Mouse (Mus musculus) kidney, adult 18-20 months (tissue): ENCODE results near the gene Tigd4.
A peak's percentile ranks its signal among the peaks of the same experiment; 100 is the strongest.

Experiments
- DNase-seq: peaks from one replicate; pipeline ENCODE4 v3.0.0; 2021

Gene Tigd4

DNA sequence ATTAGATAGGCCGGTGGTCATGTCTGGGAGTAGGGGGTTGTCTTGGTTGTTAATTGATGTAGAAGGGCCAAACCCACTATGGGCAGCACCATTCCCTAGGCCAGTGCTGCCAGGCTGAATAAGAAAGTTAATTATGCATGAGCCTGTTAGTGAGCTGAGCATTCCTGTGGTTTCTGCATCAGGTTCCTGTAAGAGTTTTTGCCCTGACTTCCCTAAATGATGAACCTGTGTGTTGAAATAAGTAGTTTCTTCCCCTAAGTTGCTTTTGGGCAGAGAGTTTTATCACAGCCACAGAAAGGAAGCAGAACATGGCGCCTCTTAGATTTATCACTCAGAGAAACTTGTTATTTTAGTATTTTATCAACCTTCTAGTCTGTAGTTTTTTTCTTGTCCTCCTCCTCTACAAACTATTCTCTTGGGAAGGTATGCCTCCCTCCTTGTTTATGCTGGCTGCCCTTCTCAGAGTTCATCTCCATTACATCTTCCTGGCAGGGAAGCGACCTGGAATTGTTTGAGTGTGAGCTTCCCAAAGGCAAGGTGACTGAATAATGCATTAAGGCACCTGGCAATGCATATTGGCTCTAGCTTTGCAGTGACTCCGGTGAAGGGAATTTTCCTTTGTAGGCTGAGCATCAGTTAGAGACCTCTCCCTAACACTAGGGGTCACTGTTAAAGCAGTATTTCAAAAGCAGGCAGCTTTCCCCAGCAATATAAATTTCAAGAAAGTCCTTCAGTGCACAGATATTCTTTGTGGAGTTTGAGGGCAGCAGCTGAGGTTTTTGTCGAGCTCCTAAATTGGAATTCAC lies 21.9 kb downstream of the Tigd4 start:
- DNase-seq, result peak; percentile 26

DNA sequence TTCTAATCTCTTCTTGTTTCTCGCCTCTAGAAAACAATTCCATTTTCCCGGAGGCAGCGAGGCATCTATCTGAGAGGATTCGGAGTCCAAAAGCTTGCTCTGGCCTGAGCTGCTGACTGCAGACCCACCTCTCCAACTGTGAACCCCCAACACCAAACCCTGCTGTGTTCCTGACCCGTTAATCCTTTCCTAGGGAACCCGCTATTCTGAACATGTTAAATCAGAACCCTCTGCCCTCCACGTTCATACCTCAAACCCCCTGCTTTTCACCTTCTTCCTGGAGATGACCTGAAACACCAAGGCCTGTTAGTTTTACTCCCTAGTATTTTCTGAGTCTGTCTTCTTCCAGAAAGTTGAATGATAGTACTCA lies 22.5 kb downstream of the Tigd4 start:
- no peak for DNase-seq

DNA sequence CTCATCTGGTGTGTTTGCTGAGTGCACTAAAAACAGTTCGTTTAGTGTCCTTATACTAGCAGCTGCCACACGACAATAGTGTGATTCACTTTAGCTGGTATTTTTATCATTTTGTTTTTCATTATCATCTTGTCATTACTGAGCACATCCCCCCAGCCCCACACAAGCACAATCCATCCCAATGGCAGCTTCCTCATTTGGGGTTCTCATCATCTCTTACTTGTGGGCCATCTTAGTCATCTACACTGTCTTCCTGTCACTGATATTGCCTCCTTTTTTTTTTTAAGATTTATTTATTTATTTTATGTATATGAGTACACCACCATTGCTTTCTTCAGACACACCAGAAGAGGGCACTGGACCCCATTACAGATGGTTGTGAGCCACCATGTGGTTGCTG lies 25.3 kb downstream of the Tigd4 start:
- DNase-seq, result no peak

- no peak for DNase-seq
Measured at GRCm38 (mm10) chr3:84619056-84619455, 25.7 kb downstream of the Tigd4 start.

DNA sequence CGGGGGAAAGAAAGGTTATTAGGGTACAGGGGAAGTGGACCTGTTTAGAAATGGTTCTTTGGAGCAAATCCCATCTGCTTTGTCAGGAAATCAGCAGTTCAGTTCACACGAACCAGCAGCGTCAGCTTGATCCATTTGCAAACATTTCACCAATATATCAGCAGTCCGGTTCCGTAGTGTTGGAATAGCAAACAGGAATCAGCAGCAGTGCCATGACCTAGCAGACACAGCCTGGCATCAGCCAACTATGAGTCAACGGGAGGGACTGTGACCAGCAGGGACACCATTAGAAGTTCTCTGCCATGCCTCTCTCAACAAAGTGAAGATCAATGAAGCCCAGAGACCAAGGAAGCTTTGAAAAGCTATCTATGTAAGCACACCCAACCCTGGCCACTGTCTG lies 26.4 kb downstream of the Tigd4 start:
- DNase-seq, result no peak

- DNase-seq, result no peak
Measured at GRCm38 (mm10) chr3:84622026-84622425, 28.7 kb downstream of the Tigd4 start.

- no peak for DNase-seq
Measured at GRCm38 (mm10) chr3:84631586-84631985, 38.2 kb downstream of the Tigd4 start.

- DNase-seq, result no peak
Measured at GRCm38 (mm10) chr3:84637095-84637494, 43.7 kb downstream of the Tigd4 start.

DNA sequence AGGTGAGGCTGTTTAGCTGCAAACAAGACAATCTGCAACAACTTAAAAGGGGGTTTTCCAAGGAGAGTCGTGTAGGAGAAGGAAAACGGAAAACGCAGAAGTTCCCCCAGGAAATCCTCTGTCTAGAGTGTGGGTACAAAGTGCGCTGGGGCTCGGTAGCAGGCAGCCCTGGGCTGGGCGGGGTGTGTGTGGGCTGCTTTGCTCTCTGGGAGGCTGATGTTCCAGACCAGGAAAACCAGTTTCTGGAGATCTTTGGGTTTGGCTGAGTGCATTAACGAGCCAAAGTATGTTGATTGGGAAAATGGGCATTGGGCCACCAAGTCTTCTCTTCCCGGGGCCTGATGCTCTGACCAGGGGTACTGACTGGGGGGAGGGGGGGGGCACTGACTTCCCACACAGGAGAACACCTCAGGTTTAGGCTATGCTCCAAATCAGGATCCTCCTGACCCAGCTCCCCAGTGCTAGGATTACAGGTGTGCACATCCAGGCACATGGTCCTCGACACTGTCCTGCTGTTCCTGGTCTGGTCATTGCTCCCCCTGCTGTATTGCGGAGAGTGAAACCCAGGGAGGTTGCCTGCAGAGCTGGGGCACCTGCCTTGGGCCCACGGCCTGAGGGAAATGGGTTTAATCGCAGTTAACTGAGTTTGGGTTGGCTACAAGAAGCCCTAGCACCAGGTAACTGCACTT lies 44.7 kb downstream of the Tigd4 start:
- DNase-seq, result no peak

GRCm38 (mm10) chr3:84638858-84639257 lies 45.5 kb downstream of the Tigd4 start:
- no peak for DNase-seq

DNA sequence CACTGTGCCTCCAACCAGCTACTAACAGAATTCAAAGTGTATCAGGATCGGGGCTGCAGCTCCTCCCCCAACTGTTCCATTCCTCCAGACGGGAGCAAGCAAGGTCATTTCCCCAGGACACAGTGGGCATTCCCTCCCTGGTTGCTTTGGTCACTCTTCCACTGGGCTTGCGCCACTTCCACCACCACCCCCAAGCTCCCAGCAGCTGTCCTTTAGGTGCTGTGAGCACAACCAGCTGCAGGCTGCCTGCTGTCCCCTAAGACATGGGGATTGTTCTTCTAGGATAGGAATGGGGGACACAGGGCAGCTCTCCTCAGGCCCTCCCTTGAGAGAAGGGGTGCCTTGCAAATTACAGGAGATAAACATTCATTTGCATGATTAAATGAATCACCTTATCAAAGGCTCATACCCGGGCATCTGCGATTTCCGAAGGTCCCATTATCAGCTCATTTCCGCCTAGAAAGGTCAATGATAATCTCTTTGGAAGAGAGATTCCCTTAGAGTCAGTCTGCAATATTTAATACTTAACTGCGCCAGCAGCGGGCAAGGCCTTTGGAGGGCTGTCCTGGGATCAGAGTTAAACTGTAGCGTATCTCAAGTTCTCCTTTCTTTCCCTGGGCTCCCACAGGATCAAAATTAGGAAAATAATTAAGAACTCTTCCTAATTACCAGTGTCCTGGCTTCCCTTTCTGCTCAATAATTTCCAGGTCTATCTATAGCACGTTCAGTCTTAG lies 46.6 kb downstream of the Tigd4 start:
- peak; percentile 22 for DNase-seq

GRCm38 (mm10) chr3:84640536-84640935 lies 47.2 kb downstream of the Tigd4 start:
- DNase-seq, result no peak

DNA sequence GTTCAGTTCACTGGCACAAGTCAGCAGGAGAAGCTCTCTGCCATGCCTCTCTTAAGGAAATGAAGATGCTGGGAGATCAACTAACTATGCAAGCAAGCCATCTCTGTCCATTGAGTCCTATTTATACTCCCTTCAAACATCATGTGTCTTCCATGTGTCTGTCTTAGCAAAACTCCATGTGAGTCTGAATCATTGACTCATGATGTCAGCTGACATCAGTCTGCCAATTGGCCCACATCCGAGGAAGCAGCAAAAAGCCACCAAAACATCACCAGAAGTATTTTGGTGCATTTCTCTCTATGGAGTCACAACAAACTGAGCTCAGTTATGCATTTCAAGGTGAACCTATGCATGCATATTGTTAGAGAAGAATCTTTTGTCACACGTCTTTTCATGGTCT lies 48.0 kb downstream of the Tigd4 start:
- no peak for DNase-seq

DNA sequence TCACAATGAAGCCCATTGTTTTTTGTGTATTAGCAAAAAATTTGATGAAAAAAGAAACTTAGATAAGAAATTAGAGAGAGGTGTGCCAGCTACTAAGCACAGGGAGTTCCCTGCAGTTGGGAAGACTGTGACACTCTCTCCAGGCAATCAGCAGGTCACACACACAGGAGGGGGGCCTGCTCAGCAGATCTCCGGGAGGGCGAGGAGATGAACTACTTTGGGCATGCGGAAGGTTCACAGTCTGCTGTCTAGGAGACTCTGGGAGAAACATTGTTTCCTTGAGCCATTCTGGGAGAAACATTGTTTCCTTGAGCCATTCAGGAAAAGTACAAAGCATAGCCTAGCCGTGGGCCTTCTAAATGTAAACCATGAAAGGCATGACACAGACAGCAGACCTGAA lies 49.6 kb downstream of the Tigd4 start:
- DNase-seq, result no peak

DNA sequence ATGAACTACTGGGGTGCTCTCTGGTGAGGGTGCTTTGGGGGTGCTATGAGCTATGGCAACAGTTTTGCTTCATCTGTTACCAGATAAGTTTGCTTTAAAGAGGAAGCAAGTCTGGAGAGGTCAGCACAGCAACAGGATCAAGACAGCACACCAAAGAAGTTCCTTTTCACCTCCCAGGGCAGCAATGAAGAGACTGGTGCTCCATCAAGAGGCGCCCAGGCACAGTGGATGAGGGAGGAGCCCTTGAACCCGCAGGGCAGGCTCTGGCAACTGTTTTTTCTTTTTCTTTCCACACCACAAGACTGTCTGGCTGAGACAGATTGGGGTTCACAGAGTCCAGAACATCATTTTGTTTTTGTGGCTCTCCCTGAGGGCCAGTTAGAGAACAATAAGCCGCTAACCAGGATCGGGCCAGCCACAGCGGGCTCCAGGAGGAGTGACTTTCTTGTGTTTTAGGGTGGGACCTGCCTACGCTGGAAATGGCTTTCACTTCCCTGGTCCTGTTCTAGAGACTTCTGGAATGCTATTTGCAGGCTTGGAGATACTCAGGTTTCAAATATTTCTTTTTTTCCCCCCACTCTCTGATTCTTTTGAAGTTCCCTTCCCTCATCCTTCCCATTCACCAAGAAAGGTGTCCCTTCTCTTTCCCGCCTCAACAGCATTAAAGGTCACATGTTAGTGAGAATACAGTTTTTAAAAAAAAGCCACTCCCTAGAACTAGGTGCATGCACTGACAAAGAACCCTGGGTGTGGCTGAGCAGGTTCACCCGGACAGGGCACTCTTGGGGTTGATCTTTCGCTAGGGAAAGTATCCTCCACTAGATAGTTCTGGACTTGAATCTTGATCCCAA lies 52.0 kb downstream of the Tigd4 start:
- no peak for DNase-seq

GRCm38 (mm10) chr3:84646007-84646290 lies 52.6 kb downstream of the Tigd4 start:
- no peak for DNase-seq

DNA sequence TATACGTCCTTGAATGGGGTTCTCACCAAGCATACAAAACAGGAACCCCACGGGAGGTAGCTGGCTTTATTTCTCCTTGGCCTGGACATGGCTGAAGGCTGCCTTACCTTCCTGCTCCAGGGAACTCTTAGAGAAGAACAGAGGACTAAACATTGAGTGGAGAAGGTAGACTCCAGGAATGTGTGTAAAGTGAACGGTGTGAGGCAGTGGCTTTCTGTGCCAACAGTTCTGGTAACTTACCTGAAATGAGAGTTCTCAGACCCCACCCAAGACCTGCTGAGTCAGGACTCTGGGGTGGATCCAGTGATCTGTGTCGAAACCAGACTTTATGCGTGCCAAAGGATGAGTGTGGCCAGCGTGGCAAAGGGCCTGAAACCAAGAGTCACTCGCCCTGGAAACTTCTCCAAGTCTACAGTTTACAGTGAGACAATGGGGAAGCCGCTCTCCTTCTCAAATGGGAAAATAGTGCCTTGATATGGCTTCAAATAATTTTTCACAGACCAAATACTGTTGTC lies 53.0 kb downstream of the Tigd4 start:
- DNase-seq, result no peak
